Mouse (Mus musculus): ENCODE data around the gene 6330403K07Rik.

6330403K07Rik gene

DNA sequence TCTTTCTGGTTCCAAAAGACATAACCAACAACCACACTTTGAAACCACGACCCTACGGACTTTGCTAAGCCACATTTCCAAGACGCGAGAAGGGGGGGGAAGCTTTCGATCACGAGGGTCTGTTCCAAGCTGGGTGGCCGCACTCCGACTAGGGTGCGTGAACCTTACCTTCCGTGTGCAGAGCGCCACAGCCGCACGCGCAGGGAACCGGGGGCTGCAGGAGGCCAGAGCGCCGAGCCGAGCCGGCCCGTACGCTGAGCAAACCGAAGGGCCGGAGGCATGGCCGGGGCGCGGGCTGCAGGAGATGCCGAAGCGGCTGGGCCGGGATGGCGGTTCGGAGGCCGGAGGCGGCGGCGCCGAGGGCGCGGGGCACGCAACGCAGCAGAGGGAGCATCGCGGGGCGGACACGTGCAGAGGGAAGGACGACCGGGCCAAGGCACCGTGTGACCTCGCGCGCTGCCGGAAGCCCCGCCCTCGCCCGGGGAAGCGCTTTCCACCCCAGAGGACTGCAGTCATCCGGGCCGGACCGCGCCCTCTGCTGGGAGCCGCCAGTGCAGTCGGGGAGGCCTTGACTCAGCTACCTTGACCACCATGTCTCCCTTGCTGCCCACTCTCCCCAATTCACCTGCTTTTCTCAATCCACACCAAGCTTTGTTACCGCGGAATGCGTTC is 50.6 kb downstream of the 6330403K07Rik start, which contains the start of gene C1qbp:
C1qbp (minus strand) TSS at position 470 of the 672 bp plus-strand sequence.
- DNase-seq (ENCODE audit: low spot score in 2 of 2): peak; percentile 85 to 91

DNA sequence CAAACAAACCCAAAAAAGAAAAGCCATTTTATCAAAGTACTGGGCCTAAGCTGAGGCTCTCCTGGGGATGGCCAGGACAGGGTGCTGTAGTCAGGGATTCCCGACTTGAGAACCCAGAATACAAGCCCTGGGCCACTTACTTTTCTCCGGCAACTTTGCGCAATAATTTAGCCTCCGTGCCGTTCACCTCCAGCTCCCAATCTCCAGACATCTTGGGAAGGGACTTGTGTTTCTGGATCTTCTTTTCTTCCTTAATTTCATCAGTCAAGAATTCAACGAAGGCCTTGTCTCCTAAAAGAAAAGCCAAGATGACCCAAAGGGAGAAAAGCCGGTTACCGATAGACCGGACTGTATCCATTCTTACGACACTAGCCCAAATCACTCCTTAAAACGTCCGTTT is 51.3 kb downstream of the 6330403K07Rik start:
- no peak for DNase-seq (ENCODE audit: low spot score in 2 of 2)

All from right cerebral cortex, postnatal 36 days (tissue).